Mouse (Mus musculus) ES-Bruce4 (cell line): ENCODE results near the gene Zfr2.

ENCODE experiments used
- CTCF ChIP-seq: IDR thresholded peaks from one replicate; pipeline ENCODE4 v1.8.1; 2011; ENCODE audit warnings: low read depth, low read length
- EP300 ChIP-seq: IDR thresholded peaks from 2 replicates; pipeline ENCODE4 v1.6.1; 2011; ENCODE audit warnings: low read depth, low read length; ENCODE audit not compliant: insufficient read depth
- POLR2A ChIP-seq: IDR thresholded peaks from one replicate; pipeline ENCODE4 v1.8.1; 2011; ENCODE audit warnings: low read length; ENCODE audit not compliant: insufficient read depth

- TF ChIP-seq POLR2A, result no peak
- TF ChIP-seq EP300, result no peak
- TF ChIP-seq CTCF, result no peak
Observed at GRCm38 (mm10) chr10:81287513-81288157, 54.7 kb downstream of the Zfr2 start.
